Mouse (Mus musculus): ENCODE results near the gene Hspa12a. TPM values are rescaled to one million over a fixed set of nuclear protein-coding genes. Genes with fewer than 3 reads are reported as not detected.

Gene Hspa12a
- total RNA-seq, 2 experiments from 2014 or later: 195 to 201 TPM

GRCm38 (mm10) chr19:58861174-58861760 is 82.2 kb downstream of the Hspa12a start:
- DNase-seq (ENCODE audit: low spot score in 2 of 2): no peak

- peak; percentile 82 to 90 for DNase-seq (ENCODE audit: low spot score in 2 of 2)
Measured at GRCm38 (mm10) chr19:58860255-58861173, 82.9 kb downstream of the Hspa12a start.

- DNase-seq (ENCODE audit: low spot score in 2 of 2): peak in 1 of 2 experiments; percentile 22
Measured at GRCm38 (mm10) chr19:58859831-58860254, 83.6 kb downstream of the Hspa12a start.

- no peak for DNase-seq (ENCODE audit: low spot score in 2 of 2)
Measured at GRCm38 (mm10) chr19:58859357-58859756, 84.1 kb downstream of the Hspa12a start.

GRCm38 (mm10) chr19:58856129-58856855 is 87.2 kb downstream of the Hspa12a start:
- peak; percentile 11 to 27 for DNase-seq (ENCODE audit: low spot score in 2 of 2)

GRCm38 (mm10) chr19:58854899-58855298 is 88.6 kb downstream of the Hspa12a start:
- no peak for DNase-seq (ENCODE audit: low spot score in 2 of 2)

GRCm38 (mm10) chr19:58853036-58853735 is 90.3 kb downstream of the Hspa12a start:
- DNase-seq (ENCODE audit: low spot score in 2 of 2): no peak

GRCm38 (mm10) chr19:58850719-58851466 is 92.6 kb downstream of the Hspa12a start:
- DNase-seq (ENCODE audit: low spot score in 2 of 2): no peak

GRCm38 (mm10) chr19:58849333-58850131 is 93.9 kb downstream of the Hspa12a start:
- no peak for DNase-seq (ENCODE audit: low spot score in 2 of 2)

GRCm38 (mm10) chr19:58843606-58844005 is 99.8 kb downstream of the Hspa12a start:
- no peak for DNase-seq (ENCODE audit: low spot score in 2 of 2)

- no peak for DNase-seq (ENCODE audit: low spot score in 2 of 2)
Measured at GRCm38 (mm10) chr19:58840721-58841271, 102.7 kb downstream of the Hspa12a start.

- DNase-seq (ENCODE audit: low spot score in 2 of 2): no peak
Measured at GRCm38 (mm10) chr19:58839806-58840205, 103.6 kb downstream of the Hspa12a start.

- no peak for DNase-seq (ENCODE audit: low spot score in 2 of 2)
Measured at GRCm38 (mm10) chr19:58839345-58839744, 104.1 kb downstream of the Hspa12a start.

- peak in 1 of 2 experiments; percentile 23 for DNase-seq (ENCODE audit: low spot score in 2 of 2)
Measured at GRCm38 (mm10) chr19:58838706-58839105, 104.7 kb downstream of the Hspa12a start.

- DNase-seq (ENCODE audit: low spot score in 2 of 2): no peak
Measured at GRCm38 (mm10) chr19:58833639-58834180, 109.7 kb downstream of the Hspa12a start.

- no peak for DNase-seq (ENCODE audit: low spot score in 2 of 2)
Measured at GRCm38 (mm10) chr19:58832988-58833387, 110.5 kb downstream of the Hspa12a start.

- DNase-seq (ENCODE audit: low spot score in 2 of 2): no peak
Measured at GRCm38 (mm10) chr19:58831280-58831922, 112.1 kb downstream of the Hspa12a start.

GRCm38 (mm10) chr19:58830182-58830581 is 113.3 kb downstream of the Hspa12a start:
- DNase-seq (ENCODE audit: low spot score in 2 of 2): peak in 1 of 2 experiments; percentile 32
